Mouse (Mus musculus) liver, embryonic 14.5 days (tissue): ENCODE data around the gene Cpox.
"Not testable (repeated sequence)": the region's sequence is repeated elsewhere in the genome, so short reads cannot be mapped to it uniquely, and the experiment has no call there.

ENCODE experiments used
- CTCF ChIP-seq: IDR thresholded peaks from 2 replicates; pipeline ENCODE4 v1.5.1; 2016; ENCODE audit warnings: antibody characterized with exemption, low read depth, control low read depth
- EP300 ChIP-seq: IDR thresholded peaks from 2 replicates; pipeline ENCODE4 v1.6.1; 2016; ENCODE audit warnings: antibody characterized with exemption, low read depth

GRCm38 (mm10) chr16:58665137-58665536, 5.0 kb upstream of the Cpox start:
- TF ChIP-seq CTCF, EP300: not testable (repeated sequence)
